Mouse (Mus musculus) intestine, embryonic 14.5 days (tissue): ENCODE data around the gene Prim2. TPM values are rescaled to one million over a fixed set of nuclear protein-coding genes. Genes with fewer than 3 reads are reported as not detected.

Experiments used
- ATAC-seq: fragments of 200-750 bp; cut with Nextera tagmentation; replicated peaks from 2 replicates; pipeline ENCODE4 v1.8.0; 2017; ENCODE audit warnings: low read depth, moderate number of reproducible peaks, moderate TSS enrichment, moderate library complexity; ENCODE audit not compliant: low FRiP score, low TSS enrichment
- DNase-seq: peaks from one replicate; pipeline ENCODE4 v3.0.0-alpha.2; 2018; ENCODE audit warnings: low spot score
- H3K27ac ChIP-seq: fragments of 300-500 bp; sonication (generic); 2 replicates; pipeline ENCODE4 v1.5.1; 2014; ENCODE audit warnings: low read depth, mild to moderate bottlenecking, control low read depth
- H3K27me3 ChIP-seq: fragments of 300-500 bp; sonication (generic); replicated peaks from 2 replicates; pipeline ENCODE4 v1.6.1; 2014; ENCODE audit warnings: low read length, control low read depth; ENCODE audit not compliant: control insufficient read depth, insufficient read depth
- H3K36me3 ChIP-seq: fragments of 300-500 bp; sonication (generic); 2 replicates; pipeline ENCODE4 v1.6.1; 2014; ENCODE audit warnings: low read length, control low read depth; ENCODE audit not compliant: control insufficient read depth, insufficient read depth
- H3K4me1 ChIP-seq: fragments of 300-500 bp; sonication (generic); replicated peaks from 2 replicates; pipeline ENCODE4 v1.6.1; 2014; ENCODE audit warnings: low read length, control low read depth, mixed read lengths; ENCODE audit not compliant: control insufficient read depth, insufficient read depth
- H3K4me2 ChIP-seq: fragments of 300-500 bp; sonication (generic); 2 replicates; pipeline ENCODE4 v1.6.1; 2014; ENCODE audit warnings: low read length
- H3K4me3 ChIP-seq: fragments of 300-500 bp; sonication (generic); 2 replicates; pipeline ENCODE4 v1.5.1; 2014; ENCODE audit warnings: low read depth, low read length, control low read depth, mixed read lengths
- H3K9ac ChIP-seq: fragments of 300-500 bp; sonication (generic); 2 replicates; pipeline ENCODE4 v1.6.1; 2014; ENCODE audit warnings: mild to moderate bottlenecking, low read length
- H3K9me3 ChIP-seq: fragments of 300-500 bp; sonication (generic); 2 replicates; pipeline ENCODE4 v1.6.1; 2016; ENCODE audit warnings: low read length, control low read depth; ENCODE audit not compliant: control insufficient read depth
- WGBS: fragments of 180-500 bp; shearing (Covaris S2); extraction: QIAGEN DNeasy Blood & Tissue Kit; methylation state at CpG from one replicate; pipeline ENCODE4 v1.1.7; 2014; 5-methylcytosine and 5-hydroxymethylcytosine counted together
- polyA plus RNA-seq: library from polyadenylated mRNA; unstranded; fragments of >200 nt; fragmentation: Nextera tagmentation; extraction: Ambion mirVana; gene quantifications from 2 replicates; pipeline ENCODE4 v1.2.1, GENCODE M21; 2014

Prim2 gene
- polyA plus RNA-seq, 1 experiment from 2014 or later, result 35.2 TPM

GRCm38 (mm10) chr1:33515124-33515523, 154.5 kb downstream of the Prim2 start:
- ATAC-seq, result no peak
- H3K9ac ChIP-seq, result no peak overlapping the region
- H3K9me3 ChIP-seq, result no peaks in the 10 kb centered on the region
- no peak overlapping the region for H3K4me2 ChIP-seq
- H3K27me3 ChIP-seq, result no peaks in the 10 kb centered on the region
- no peak overlapping the region for H3K27ac ChIP-seq
- H3K4me1 ChIP-seq, result no peaks in the 10 kb centered on the region
- H3K4me3 ChIP-seq, result no peak overlapping the region
- H3K36me3 ChIP-seq, result peaks cover 4% of the 10 kb centered on the region; the same call in 1 of the 2 replicates
- no peak for DNase-seq
- WGBS, result 59% methylated on average over 8 of the region's 8 CpGs

DNA sequence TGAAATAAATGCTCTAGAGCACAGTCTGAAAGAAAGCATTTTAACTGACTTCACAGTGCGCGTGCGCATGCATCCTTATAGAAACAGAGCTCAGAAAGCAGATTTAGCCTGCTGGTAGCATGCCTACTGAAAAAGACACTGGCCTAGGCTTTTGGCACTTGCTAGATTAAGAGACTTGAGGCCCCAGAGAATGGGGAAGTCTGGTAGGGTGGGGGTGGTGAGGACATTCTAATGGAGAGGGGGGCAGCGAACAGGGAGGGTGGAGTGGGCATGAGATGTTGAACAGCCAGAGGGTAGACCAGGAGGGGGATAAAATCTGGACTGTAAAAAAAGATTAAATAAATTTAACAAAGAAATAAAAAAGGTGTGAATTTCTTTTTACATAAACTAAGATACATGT, 158.3 kb downstream of the Prim2 start:
- Histone ChIP-seq H3K27ac (no peak overlapping the region), H3K4me2 (no peak overlapping the region), H3K36me3 (peaks cover 4% of the 10 kb centered on the region; the same call in 1 of the 2 replicates), H3K9ac (no peak overlapping the region), H3K27me3 (no peaks in the 10 kb centered on the region), H3K9me3 (no peaks in the 10 kb centered on the region), H3K4me3 (no peak overlapping the region), H3K4me1 (no peaks in the 10 kb centered on the region)
- ATAC-seq (no peak), DNase-seq (no peak)
- 94% methylated on average over 4 of the region's 4 CpGs for WGBS

DNA sequence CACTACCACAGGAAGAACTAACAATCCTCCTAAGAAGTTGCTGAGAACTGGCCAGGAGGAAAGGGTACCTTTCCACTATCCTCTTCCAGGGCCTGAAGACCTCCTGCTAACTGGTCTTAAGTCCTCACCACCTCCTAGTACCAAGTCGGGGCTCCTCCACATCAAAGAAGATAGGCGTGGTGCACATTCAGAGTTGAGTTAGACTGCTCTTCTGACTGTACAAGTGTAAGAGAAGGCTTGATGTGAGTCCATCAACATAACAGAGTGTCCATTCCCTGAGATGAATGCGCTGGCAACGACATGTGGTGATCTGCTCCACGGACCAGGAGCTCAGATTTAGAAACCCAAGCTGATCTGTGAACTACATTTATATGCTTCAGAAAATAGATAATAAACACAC, 165.2 kb downstream of the Prim2 start:
- Histone ChIP-seq H3K4me3 (no peak overlapping the region), H3K9ac (no peak overlapping the region), H3K9me3 (no peaks in the 10 kb centered on the region), H3K36me3 (no peaks in the 10 kb centered on the region), H3K4me2 (no peak overlapping the region), H3K27ac (no peak overlapping the region), H3K4me1 (no peaks in the 10 kb centered on the region), H3K27me3 (no peaks in the 10 kb centered on the region)
- WGBS, result 89% methylated on average over 5 of the region's 5 CpGs
- ATAC-seq, result no peak
- no peak for DNase-seq

GRCm38 (mm10) chr1:33502890-33503289, 166.7 kb downstream of the Prim2 start:
- H3K36me3 ChIP-seq, result no peaks in the 10 kb centered on the region
- H3K27ac ChIP-seq, result no peak overlapping the region
- DNase-seq, result no peak
- no peak overlapping the region for H3K4me2 ChIP-seq
- WGBS, result 76% methylated on average over 7 of the region's 7 CpGs
- ATAC-seq, result no peak
- H3K4me1 ChIP-seq, result no peaks in the 10 kb centered on the region
- H3K27me3 ChIP-seq, result no peaks in the 10 kb centered on the region
- no peak overlapping the region for H3K4me3 ChIP-seq
- no peak overlapping the region for H3K9ac ChIP-seq
- H3K9me3 ChIP-seq, result no peaks in the 10 kb centered on the region

DNA sequence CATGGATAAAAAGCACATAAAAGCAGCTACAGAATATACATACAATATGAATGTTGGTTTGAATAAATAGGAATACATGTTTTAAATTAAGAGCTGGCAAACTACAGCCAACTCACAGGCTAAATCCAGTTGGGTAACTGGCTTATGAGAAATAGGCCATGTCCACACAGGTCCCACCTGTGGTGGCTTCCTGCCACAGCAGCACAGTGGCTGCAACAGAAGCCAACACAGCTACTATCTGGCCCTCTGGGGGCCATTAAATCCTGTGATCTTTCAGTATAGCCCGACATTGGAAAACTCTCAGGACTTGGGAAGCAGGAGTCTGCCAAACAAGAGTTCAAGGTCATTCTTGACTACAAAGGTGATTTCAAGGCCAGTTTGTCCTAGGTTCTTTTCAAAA, 167.3 kb downstream of the Prim2 start:
- ATAC-seq (no peak), DNase-seq (no peak)
- 66% methylated on average over 1 of the region's 1 CpGs for WGBS
- Histone ChIP-seq H3K36me3 (no peaks in the 10 kb centered on the region), H3K27me3 (no peaks in the 10 kb centered on the region), H3K4me3 (no peak overlapping the region), H3K9me3 (no peaks in the 10 kb centered on the region), H3K9ac (no peak overlapping the region), H3K27ac (no peak overlapping the region), H3K4me2 (no peak overlapping the region), H3K4me1 (no peaks in the 10 kb centered on the region)

- no peak overlapping the region for H3K4me2 ChIP-seq
- no peaks in the 10 kb centered on the region for H3K4me1 ChIP-seq
- DNase-seq, result no peak
- H3K27me3 ChIP-seq, result no peaks in the 10 kb centered on the region
- H3K9me3 ChIP-seq, result no peaks in the 10 kb centered on the region
- 70% methylated on average over 9 of the region's 9 CpGs for WGBS
- H3K27ac ChIP-seq, result no peak overlapping the region
- ATAC-seq, result no peak
- no peak overlapping the region for H3K4me3 ChIP-seq
- H3K36me3 ChIP-seq, result no peaks in the 10 kb centered on the region
- H3K9ac ChIP-seq, result no peak overlapping the region
These were observed 169.5 kb downstream of the Prim2 start for GRCm38 (mm10) chr1:33500111-33500510.

GRCm38 (mm10) chr1:33499603-33500002, 170.0 kb downstream of the Prim2 start:
- Histone ChIP-seq H3K9ac (no peak overlapping the region), H3K36me3 (no peaks in the 10 kb centered on the region), H3K27me3 (no peaks in the 10 kb centered on the region), H3K4me2 (no peak overlapping the region), H3K4me1 (no peaks in the 10 kb centered on the region), H3K4me3 (no peak overlapping the region), H3K27ac (no peak overlapping the region), H3K9me3 (no peaks in the 10 kb centered on the region)
- no peak for DNase-seq
- no peak for ATAC-seq
- 79% methylated on average over 4 of the region's 4 CpGs for WGBS

GRCm38 (mm10) chr1:33496128-33496527, 173.5 kb downstream of the Prim2 start:
- WGBS, result 79% methylated on average over 4 of the region's 4 CpGs
- Histone ChIP-seq H3K4me3 (no peak overlapping the region), H3K9me3 (no peaks in the 10 kb centered on the region), H3K4me2 (no peak overlapping the region), H3K27me3 (no peaks in the 10 kb centered on the region), H3K27ac (no peak overlapping the region), H3K4me1 (no peaks in the 10 kb centered on the region), H3K9ac (no peak overlapping the region), H3K36me3 (no peaks in the 10 kb centered on the region)
- no peak for DNase-seq
- no peak for ATAC-seq

DNA sequence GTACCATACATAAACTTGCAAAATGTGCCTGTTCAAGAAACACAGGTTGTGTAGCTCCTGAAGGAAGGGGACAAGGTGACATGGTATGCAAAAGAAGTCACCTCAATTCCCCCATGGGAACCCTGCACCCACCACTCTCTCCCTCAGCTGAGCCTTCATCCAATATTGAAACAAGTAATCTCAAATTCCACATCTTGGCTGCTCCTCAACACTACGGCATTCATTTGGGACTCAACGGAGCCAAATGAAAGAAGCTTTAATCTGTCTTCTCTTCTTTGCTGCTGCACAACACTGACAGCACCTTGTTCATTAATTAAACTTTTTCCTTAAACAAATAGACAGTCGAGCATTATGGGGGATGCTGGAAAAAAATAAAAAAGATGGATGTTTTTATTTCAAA, 174.0 kb downstream of the Prim2 start:
- no peak overlapping the region for H3K4me3 ChIP-seq
- DNase-seq, result no peak

More for the DNA sequence above, 174.0 kb downstream of the Prim2 start:
- H3K36me3 ChIP-seq, result no peaks in the 10 kb centered on the region
- no peaks in the 10 kb centered on the region for H3K27me3 ChIP-seq
- no peaks in the 10 kb centered on the region for H3K4me1 ChIP-seq
- WGBS, result 66% methylated on average over 3 of the region's 3 CpGs
- no peak overlapping the region for H3K4me2 ChIP-seq
- no peak for ATAC-seq
- no peaks in the 10 kb centered on the region for H3K9me3 ChIP-seq
- H3K27ac ChIP-seq, result no peak overlapping the region
- no peak overlapping the region for H3K9ac ChIP-seq
